ENCODE assay signal across 9 mouse cellular contexts in genomic region chr2:146168017-146168803, GRCm38 (mm10). TPM values are rescaled to one million over a fixed set of nuclear protein-coding genes. Genes with fewer than 3 reads are reported as not detected.
DNase-seq lines count a peak whose midpoint lies in the region; ATAC-seq and TF ChIP-seq lines count a peak whose summit lies in the region.
"Had no signal": no experiment of that assay in that cellular context is flagged by ENCODE, and none has a peak within 500 bp of the region (broad histone marks: within the 10 kb centered on the region; RNA-seq: fewer than 3 reads in every experiment).

No protein-coding gene starts in this region.

- no peak overlapping the region for H3K4me3 ChIP-seq in limb, embryonic 12.5 days (replicated peaks)
- H3K4me3 ChIP-seq in limb, embryonic 10.5 days: no peak overlapping the region
- H3K4me3 ChIP-seq in forebrain, embryonic 16.5 days (replicated peaks; ENCODE audit: low read length): no peak overlapping the region
- no peak overlapping the region for H3K4me3 ChIP-seq in lung, embryonic 14.5 days (ENCODE audit: low read depth, low read length)
- no peak overlapping the region for H3K4me3 ChIP-seq in left cerebral cortex, adult 2 months
- H3K4me3 ChIP-seq: megakaryocyte, embryonic 14.5 days had no signal

- no peak for DNase-seq in limb, embryonic 10.5 days (ENCODE audit: low spot score)
- DNase-seq in lung, embryonic 14.5 days: peak; percentile 3
- peak; percentile 48 for DNase-seq in retina, embryonic 14.5 days (ENCODE audit: low spot score)
- DNase-seq in left cerebral cortex, adult 2 months (ENCODE audit: extremely low spot score in 1 of 2, low spot score in 2 of 2): no peak
- no peak for DNase-seq in ovary, adult 18-20 months (ENCODE audit: low spot score)
- DNase-seq in cerebellum, adult 11 months: no peak

- H3K9ac ChIP-seq in limb, embryonic 12.5 days (replicated peaks): no peak overlapping the region
- H3K9ac ChIP-seq in forebrain, embryonic 16.5 days (replicated peaks; ENCODE audit: low read depth, low read length): no peak overlapping the region
- H3K9ac ChIP-seq in lung, embryonic 14.5 days: no peak overlapping the region

- H3K27me3 ChIP-seq in limb, embryonic 12.5 days: no peaks in the 10 kb centered on the region
- no peaks in the 10 kb centered on the region for H3K27me3 ChIP-seq in limb, embryonic 10.5 days (ENCODE audit: low read depth, poor library complexity, severe bottlenecking)
- H3K27me3 ChIP-seq in forebrain, embryonic 16.5 days (replicated peaks; ENCODE audit: control insufficient read depth, insufficient read depth, low read length): no peaks in the 10 kb centered on the region
- no peaks in the 10 kb centered on the region for H3K27me3 ChIP-seq in lung, embryonic 14.5 days (ENCODE audit: insufficient read depth, low read length)

- WGBS in limb, embryonic 12.5 days: 68% methylated on average over 14 of the region's 14 CpGs
- 69% methylated on average over 14 of the region's 14 CpGs for WGBS in limb, embryonic 10.5 days
- 48% methylated on average over 14 of the region's 14 CpGs for WGBS in forebrain, embryonic 16.5 days
- 49% methylated on average over 14 of the region's 14 CpGs for WGBS in lung, embryonic 14.5 days

- peak; percentile 52; the same call in 1 of the 2 replicates for ATAC-seq in limb, embryonic 12.5 days (ENCODE audit: insufficient number of reproducible peaks, insufficient read depth, low FRiP score, low TSS enrichment, low read depth)
- ATAC-seq in forebrain, embryonic 16.5 days: peak; percentile 63
- peak; percentile 47 for ATAC-seq in lung, embryonic 14.5 days (ENCODE audit: insufficient read depth)

- no peak overlapping the region for H3K27ac ChIP-seq in limb, embryonic 12.5 days
- H3K27ac ChIP-seq in limb, embryonic 10.5 days: no peak overlapping the region
- H3K27ac ChIP-seq in forebrain, embryonic 16.5 days (ENCODE audit: low read length): no peak overlapping the region
- no peak overlapping the region for H3K27ac ChIP-seq in lung, embryonic 14.5 days (ENCODE audit: low read depth)
- no peak overlapping the region for H3K27ac ChIP-seq in left cerebral cortex, adult 2 months

- H3K4me1 ChIP-seq in limb, embryonic 12.5 days (replicated peaks): no peaks in the 10 kb centered on the region
- no peaks in the 10 kb centered on the region for H3K4me1 ChIP-seq in limb, embryonic 10.5 days
- peaks cover 12% of the 10 kb centered on the region for H3K4me1 ChIP-seq in forebrain, embryonic 16.5 days (replicated peaks; ENCODE audit: control insufficient read depth, insufficient read depth, low read length)
- H3K4me1 ChIP-seq in lung, embryonic 14.5 days (ENCODE audit: insufficient read depth): no peaks in the 10 kb centered on the region

- no peaks in the 10 kb centered on the region for H3K9me3 ChIP-seq in limb, embryonic 12.5 days
- no peaks in the 10 kb centered on the region for H3K9me3 ChIP-seq in limb, embryonic 10.5 days (replicated peaks)
- no peaks in the 10 kb centered on the region for H3K9me3 ChIP-seq in forebrain, embryonic 16.5 days (ENCODE audit: control insufficient read depth, low read length)
- H3K9me3 ChIP-seq in lung, embryonic 14.5 days (ENCODE audit: low read depth, low read length): no peaks in the 10 kb centered on the region
- H3K9me3 ChIP-seq: megakaryocyte, embryonic 14.5 days had no signal

- TF ChIP-seq CTCF in lung, embryonic 14.5 days (IDR thresholded peaks at IDR 0.05; ENCODE audit: low read depth): no peak
- no peak for TF ChIP-seq CTCF in left cerebral cortex, adult 2 months (IDR thresholded peaks at IDR 0.05)

- no peak overlapping the region for H3K4me2 ChIP-seq in limb, embryonic 12.5 days
- H3K4me2 ChIP-seq in forebrain, embryonic 16.5 days (ENCODE audit: low read length): no peak overlapping the region
- H3K4me2 ChIP-seq in lung, embryonic 14.5 days: no peak overlapping the region

- intact Hi-C loops in left cerebral cortex, adult 2 months (cut with DNase I): no loop called here

- H3K36me3 ChIP-seq in limb, embryonic 12.5 days: no peaks in the 10 kb centered on the region
- H3K36me3 ChIP-seq in limb, embryonic 10.5 days: no peaks in the 10 kb centered on the region
- no peaks in the 10 kb centered on the region for H3K36me3 ChIP-seq in forebrain, embryonic 16.5 days (ENCODE audit: control insufficient read depth, insufficient read depth)
- H3K36me3 ChIP-seq in lung, embryonic 14.5 days (ENCODE audit: insufficient read depth): no peaks in the 10 kb centered on the region

RNA-seq across cellular contexts. Expression of gene Insm1, which starts 53.5 kb away (rescaled TPM):
- polyA plus RNA-seq in limb, embryonic 12.5 days (2016; fragmentation: Nextera tagmentation; extraction: Ambion mirVana): not detected in 2 replicates
- polyA plus RNA-seq in limb, embryonic 10.5 days (2016; fragmentation: Nextera tagmentation; extraction: Ambion mirVana): 0.06 TPM in 1 of 2 replicates, not detected in the other
- 9.1 and 11.8 TPM in 2 replicates for polyA plus RNA-seq in forebrain, embryonic 16.5 days (2015; fragmentation: Nextera tagmentation; extraction: Ambion mirVana)
- 0.11 and 0.13 TPM in 2 replicates for polyA plus RNA-seq in lung, embryonic 14.5 days (2014; fragmentation: Nextera tagmentation; extraction: Ambion mirVana)
- 1 to 10 TPM; 4.8 to 6.1 TPM for total RNA-seq in left cerebral cortex, adult 2 months (2021)

Comparison
In these comparisons a context has a peak if more than half of its experiments do, and no peak if none do; other contexts are left out.
1. DNase-seq: peak in lung, embryonic 14.5 days (single experiment) and retina, embryonic 14.5 days (single experiment); none in limb, embryonic 10.5 days (single experiment), left cerebral cortex, adult 2 months (0 of 2), ovary, adult 18-20 months (single experiment) and cerebellum, adult 11 months (single experiment).
2. Peak in every context shown above with its lines, with median percentiles within 50 percentile points of each other: ATAC-seq.